Mouse (Mus musculus): ENCODE measurements around the gene Scml4. TPM values are rescaled to one million over a fixed set of nuclear protein-coding genes. Genes with fewer than 3 reads are reported as not detected.

Scml4 gene
- total RNA-seq, 2 experiments from 2014 or later, result 0.33 to 0.47 TPM

GRCm38 (mm10) chr10:42897632-42898031 is 37.5 kb downstream of the Scml4 start:
- peak; percentile 82 for ATAC-seq (replicated peaks; ENCODE audit: poor library complexity)

GRCm38 (mm10) chr10:42901361-42901760 is 41.2 kb downstream of the Scml4 start:
- no peak for ATAC-seq (replicated peaks; ENCODE audit: poor library complexity)

- peak; percentile 89 for ATAC-seq (replicated peaks; ENCODE audit: poor library complexity)
These were observed 42.9 kb downstream of the Scml4 start for GRCm38 (mm10) chr10:42903054-42903453.

GRCm38 (mm10) chr10:42908562-42908961 is 48.4 kb downstream of the Scml4 start:
- ATAC-seq (replicated peaks; ENCODE audit: poor library complexity), result no peak

- no peak for ATAC-seq (replicated peaks; ENCODE audit: poor library complexity)
These were observed 50.4 kb downstream of the Scml4 start for GRCm38 (mm10) chr10:42910567-42910966.

GRCm38 (mm10) chr10:42912056-42912455 is 51.9 kb downstream of the Scml4 start:
- no peak for ATAC-seq (replicated peaks; ENCODE audit: poor library complexity)

- ATAC-seq (replicated peaks; ENCODE audit: poor library complexity), result no peak
These were observed 53.0 kb downstream of the Scml4 start for GRCm38 (mm10) chr10:42913196-42913595.

GRCm38 (mm10) chr10:42914146-42914545 is 54.0 kb downstream of the Scml4 start:
- ATAC-seq (replicated peaks; ENCODE audit: poor library complexity), result peak; percentile 48; the same call in 1 of the 2 replicates

- no peak for ATAC-seq (replicated peaks; ENCODE audit: poor library complexity)
These were observed 57.2 kb downstream of the Scml4 start for GRCm38 (mm10) chr10:42917355-42917754.

GRCm38 (mm10) chr10:42919786-42920185 is 59.6 kb downstream of the Scml4 start:
- no peak for ATAC-seq (replicated peaks; ENCODE audit: poor library complexity)

GRCm38 (mm10) chr10:42925103-42925866 is 65.1 kb downstream of the Scml4 start:
- no peak for ATAC-seq (replicated peaks; ENCODE audit: poor library complexity)

GRCm38 (mm10) chr10:42930121-42930650 is 70.0 kb downstream of the Scml4 start:
- no peak for ATAC-seq (replicated peaks; ENCODE audit: poor library complexity)

GRCm38 (mm10) chr10:42932862-42933480 is 72.8 kb downstream of the Scml4 start:
- ATAC-seq (replicated peaks; ENCODE audit: poor library complexity), result 0 out of 2 replicates have a peak, but pooled peaks have one; percentile 23

GRCm38 (mm10) chr10:42934672-42935071 is 74.5 kb downstream of the Scml4 start:
- no peak for ATAC-seq (replicated peaks; ENCODE audit: poor library complexity)

GRCm38 (mm10) chr10:42936205-42936604 is 76.0 kb downstream of the Scml4 start:
- ATAC-seq (replicated peaks; ENCODE audit: poor library complexity), result peak; percentile 70

- ATAC-seq (replicated peaks; ENCODE audit: poor library complexity), result no peak
These were observed 78.2 kb downstream of the Scml4 start for GRCm38 (mm10) chr10:42938361-42938760.

- ATAC-seq (replicated peaks; ENCODE audit: poor library complexity), result no peak
These were observed 79.5 kb downstream of the Scml4 start for GRCm38 (mm10) chr10:42939691-42940090.

- no peak for ATAC-seq (replicated peaks; ENCODE audit: poor library complexity)
These were observed 80.3 kb downstream of the Scml4 start for GRCm38 (mm10) chr10:42940193-42941050.

- ATAC-seq (replicated peaks; ENCODE audit: poor library complexity), result no peak
These were observed 81.1 kb downstream of the Scml4 start for GRCm38 (mm10) chr10:42941278-42941677.

GRCm38 (mm10) chr10:42941697-42942221 is 81.6 kb downstream of the Scml4 start:
- peak; percentile 72 for ATAC-seq (replicated peaks; ENCODE audit: poor library complexity)

- 0 out of 2 replicates have a peak, but pooled peaks have one; percentile 39 for ATAC-seq (replicated peaks; ENCODE audit: poor library complexity)
These were observed 82.1 kb downstream of the Scml4 start for GRCm38 (mm10) chr10:42942300-42942699.
